Mouse (Mus musculus) liver, embryonic 15.5 days (tissue): ENCODE results near the gene Wscd2. TPM values are rescaled to one million over a fixed set of nuclear protein-coding genes. Genes with fewer than 3 reads are reported as not detected.
"Not testable (repeated sequence)": the region's sequence is repeated elsewhere in the genome, so short reads cannot be mapped to it uniquely, and the experiment has no call there.

ENCODE experiments used
- ATAC-seq: fragments of 200-750 bp; cut with Nextera tagmentation; 2 replicates; pipeline ENCODE4 v1.8.0; 2017; ENCODE audit warnings: moderate number of reproducible peaks, mild to moderate bottlenecking, moderate library complexity; ENCODE audit not compliant: insufficient read depth
- H3K27ac ChIP-seq: fragments of 300-500 bp; sonication (generic); replicated peaks from 2 replicates; pipeline ENCODE4 v1.5.1; 2015; ENCODE audit warnings: mild to moderate bottlenecking, inconsistent platforms
- H3K27me3 ChIP-seq: fragments of 300-500 bp; sonication (generic); 2 replicates; pipeline ENCODE4 v1.6.1; 2015; ENCODE audit warnings: mild to moderate bottlenecking, inconsistent platforms
- H3K36me3 ChIP-seq: fragments of 300-500 bp; sonication (generic); replicated peaks from 2 replicates; pipeline ENCODE4 v1.6.1; 2015; ENCODE audit warnings: moderate library complexity, mild to moderate bottlenecking, inconsistent platforms
- H3K4me1 ChIP-seq: fragments of 300-500 bp; sonication (generic); replicated peaks from 2 replicates; pipeline ENCODE4 v1.6.1; 2015; ENCODE audit warnings: inconsistent platforms
- H3K4me2 ChIP-seq: fragments of 300-500 bp; sonication (generic); 2 replicates; pipeline ENCODE4 v1.6.1; 2015; ENCODE audit warnings: moderate library complexity, mild to moderate bottlenecking, inconsistent platforms
- H3K4me3 ChIP-seq: fragments of 300-500 bp; sonication (generic); replicated peaks from 2 replicates; pipeline ENCODE4 v1.5.1; 2015; ENCODE audit warnings: mild to moderate bottlenecking, inconsistent platforms
- H3K9ac ChIP-seq: fragments of 300-500 bp; sonication (generic); 2 replicates; pipeline ENCODE4 v1.6.1; 2015; ENCODE audit warnings: moderate library complexity, mild to moderate bottlenecking, inconsistent platforms
- H3K9me3 ChIP-seq: fragments of 300-500 bp; sonication (generic); replicated peaks from 2 replicates; pipeline ENCODE4 v1.6.1; 2016; ENCODE audit warnings: inconsistent platforms
- WGBS: fragments of 180-500 bp; shearing (Covaris S2); methylation state at CpG from one replicate; pipeline ENCODE4 v1.1.7; 2015; ENCODE audit warnings: mixed read lengths; ENCODE audit not compliant: insufficient replicate concordance; 5-methylcytosine and 5-hydroxymethylcytosine counted together
- polyA plus RNA-seq: library from polyadenylated mRNA; unstranded; fragments of >200 nt; fragmentation: Nextera tagmentation; extraction: Ambion mirVana; gene quantifications from 2 replicates; pipeline ENCODE4 v1.2.1, GENCODE M21; 2015

The Wscd2 gene
- polyA plus RNA-seq, 1 experiment from 2014 or later = 0.15 TPM

DNA sequence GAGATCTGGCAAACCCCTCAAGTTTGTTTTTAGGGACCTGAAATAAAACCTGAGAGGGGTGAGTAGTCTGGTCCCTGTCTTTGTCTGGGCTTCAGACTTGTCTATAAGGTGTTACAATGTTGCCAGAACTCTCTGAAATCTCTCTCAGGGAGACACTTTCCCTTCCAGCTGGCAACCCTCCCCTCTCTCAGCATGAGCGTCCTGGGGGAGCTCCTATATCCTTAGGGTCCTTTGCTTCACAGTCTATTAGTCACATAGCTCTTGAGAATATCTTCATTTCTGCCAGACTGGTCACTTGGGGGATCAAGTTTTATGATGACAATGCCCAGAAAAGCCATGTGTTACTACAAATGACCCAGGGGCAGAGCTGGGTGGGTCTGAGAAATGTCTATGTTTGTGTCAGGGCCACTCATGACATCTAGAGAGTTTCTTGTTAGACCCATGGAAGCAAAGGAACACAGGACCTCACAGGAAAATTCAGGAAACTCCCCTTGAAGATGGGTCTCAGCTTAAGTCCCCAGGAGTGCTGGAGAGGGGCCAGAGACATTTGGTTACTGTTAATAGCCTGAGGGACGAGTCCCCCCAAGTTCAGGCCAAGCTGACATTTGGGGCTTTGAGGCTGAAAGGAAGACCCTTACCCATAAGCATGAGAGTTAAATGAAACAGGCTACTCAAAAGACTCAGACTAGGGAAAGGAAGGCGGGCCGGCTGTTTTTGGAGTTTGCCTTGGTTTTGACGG lies 93.5 kb downstream of the Wscd2 start:
- no peaks in the 10 kb centered on the region for H3K27me3 ChIP-seq
- H3K9ac ChIP-seq = no peak overlapping the region
- H3K9me3 ChIP-seq = no peaks in the 10 kb centered on the region
- no peak overlapping the region for H3K4me2 ChIP-seq
- H3K27ac ChIP-seq = no peak overlapping the region
- ATAC-seq = no peak
- H3K36me3 ChIP-seq = no peaks in the 10 kb centered on the region
- no peaks in the 10 kb centered on the region for H3K4me1 ChIP-seq
- H3K4me3 ChIP-seq = no peak overlapping the region
- WGBS = 47% methylated on average over 5 of the region's 5 CpGs

DNA sequence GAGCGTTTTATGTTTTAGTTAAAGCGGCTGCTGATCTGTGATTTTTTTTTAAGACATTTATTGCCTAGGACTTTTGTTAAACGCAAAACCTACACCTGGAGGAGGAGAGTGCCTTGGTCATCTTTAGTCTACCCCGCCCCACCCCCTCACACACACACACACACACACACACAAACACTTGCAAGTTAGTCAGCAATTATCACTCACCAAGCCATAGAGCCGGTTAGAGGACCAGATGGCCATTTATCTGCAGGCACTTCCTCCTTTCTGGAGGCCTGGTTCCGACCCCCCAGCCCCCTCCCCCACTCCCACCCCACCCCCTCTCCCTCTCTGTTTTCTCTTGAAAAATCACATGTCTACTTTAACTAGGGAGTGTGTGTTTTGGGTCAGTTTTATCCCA lies 94.3 kb downstream of the Wscd2 start:
- no peaks in the 10 kb centered on the region for H3K36me3 ChIP-seq
- H3K27ac ChIP-seq = no peak overlapping the region
- no peaks in the 10 kb centered on the region for H3K9me3 ChIP-seq
- no peak overlapping the region for H3K4me2 ChIP-seq
- no peaks in the 10 kb centered on the region for H3K4me1 ChIP-seq
- 19% methylated on average over 6 of the region's 6 CpGs for WGBS
- no peak overlapping the region for H3K4me3 ChIP-seq
- no peaks in the 10 kb centered on the region for H3K27me3 ChIP-seq
- no peak for ATAC-seq
- H3K9ac ChIP-seq = no peak overlapping the region

DNA sequence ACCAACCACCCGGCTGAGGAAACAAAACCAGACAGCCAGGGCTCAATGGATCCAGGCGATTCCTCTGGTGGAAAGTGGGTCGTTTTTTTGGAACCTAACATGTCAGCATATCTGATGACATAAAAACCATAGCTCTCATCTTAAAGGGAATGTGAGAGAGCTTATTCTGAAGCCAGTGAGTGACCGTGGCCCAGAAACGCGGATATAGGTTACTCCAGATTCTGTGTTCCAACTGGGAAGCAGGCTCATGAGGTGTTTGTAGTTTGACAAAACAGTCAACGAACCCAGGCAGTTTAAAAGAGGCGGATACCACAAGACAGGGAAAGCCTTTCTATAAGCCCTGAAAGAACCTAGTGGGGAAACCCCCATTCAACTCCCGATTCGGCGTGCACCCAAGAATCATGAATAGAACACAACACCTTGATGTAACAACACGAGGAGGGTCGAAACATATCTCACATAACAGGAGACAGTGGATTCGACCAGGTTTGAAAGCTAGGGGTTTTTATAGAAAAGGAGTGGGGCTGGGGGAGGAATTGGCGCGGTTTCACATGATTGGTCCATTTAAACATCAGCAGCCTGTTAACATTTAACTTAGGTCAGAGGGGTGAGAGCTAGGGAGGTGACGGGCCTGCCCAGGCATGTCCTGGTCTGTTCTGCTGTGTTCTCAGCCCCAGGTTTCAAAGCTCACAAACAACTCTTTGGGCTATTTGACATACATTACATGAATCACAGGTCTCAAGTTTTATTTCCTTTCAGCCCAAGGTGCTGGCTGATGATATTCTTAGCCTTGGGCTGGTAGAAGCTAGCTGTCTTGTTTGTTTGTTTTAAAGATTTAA lies 95.7 kb downstream of the Wscd2 start:
- not testable (repeated sequence) for H3K9me3 ChIP-seq, H3K27ac ChIP-seq, H3K4me2 ChIP-seq, H3K9ac ChIP-seq, ATAC-seq, H3K4me1 ChIP-seq, H3K27me3 ChIP-seq, H3K36me3 ChIP-seq, H3K4me3 ChIP-seq
- 59% methylated on average over 17 of the region's 17 CpGs for WGBS

DNA sequence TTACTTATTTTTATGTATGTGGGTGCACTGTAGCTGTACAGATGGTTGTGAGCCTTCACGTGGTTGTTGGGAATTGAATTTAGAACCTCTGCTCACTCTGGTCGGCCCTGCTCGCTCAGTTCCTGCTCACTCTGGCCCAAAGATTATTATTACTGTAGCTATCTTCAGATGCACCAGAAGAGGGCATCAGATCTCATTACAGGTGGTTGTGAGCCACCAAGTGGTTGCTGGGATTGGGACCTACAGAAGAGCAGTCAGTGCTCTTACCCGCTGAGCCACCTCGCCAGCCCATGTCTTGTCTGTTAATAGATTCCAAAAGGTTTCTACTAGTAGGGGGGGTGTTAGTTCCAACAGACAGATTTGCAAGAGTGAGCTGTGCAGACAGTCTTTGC lies 96.3 kb downstream of the Wscd2 start:
- H3K9ac ChIP-seq, H3K9me3 ChIP-seq, H3K36me3 ChIP-seq, H3K4me3 ChIP-seq, H3K4me1 ChIP-seq, H3K4me2 ChIP-seq, ATAC-seq, H3K27ac ChIP-seq, H3K27me3 ChIP-seq: not testable (repeated sequence)
- 44% methylated on average over 5 of the region's 5 CpGs for WGBS

DNA sequence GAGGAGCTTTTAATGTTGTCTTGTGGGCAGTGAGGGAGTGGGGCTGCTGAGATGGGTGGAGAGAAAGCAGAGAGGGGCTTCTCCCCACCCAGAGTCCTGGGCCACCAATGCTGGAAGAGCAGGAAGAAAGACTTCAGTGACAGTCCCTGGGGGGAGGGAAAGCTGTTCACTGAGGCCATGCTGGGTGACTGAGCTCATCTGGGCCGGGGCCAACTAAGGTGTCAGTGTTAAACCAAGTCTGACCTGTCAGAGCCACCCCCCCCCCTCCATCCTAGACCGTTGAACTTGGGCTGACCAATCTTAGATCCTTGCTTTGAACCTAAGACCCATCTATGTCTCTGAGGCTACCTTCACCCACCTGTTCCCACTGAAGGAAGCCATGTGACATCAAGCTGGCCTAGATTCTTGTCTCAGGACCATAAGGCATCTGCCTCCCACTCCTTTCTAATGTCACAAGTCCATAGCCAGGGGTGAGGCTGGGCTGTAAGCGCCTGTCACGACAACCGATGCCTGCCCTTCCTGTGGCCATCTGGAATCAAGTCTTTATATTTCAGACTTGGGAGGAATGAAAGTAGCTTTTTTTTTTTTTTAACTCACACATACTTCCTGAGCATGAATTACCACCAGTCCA lies 100.0 kb downstream of the Wscd2 start:
- Histone ChIP-seq H3K27me3 (no peaks in the 10 kb centered on the region), H3K9ac (no peak overlapping the region), H3K4me3 (no peak overlapping the region), H3K27ac (no peak overlapping the region), H3K9me3 (no peaks in the 10 kb centered on the region), H3K36me3 (no peaks in the 10 kb centered on the region), H3K4me1 (no peaks in the 10 kb centered on the region), H3K4me2 (no peak overlapping the region)
- WGBS = 53% methylated on average over 5 of the region's 5 CpGs
- ATAC-seq = no peak

DNA sequence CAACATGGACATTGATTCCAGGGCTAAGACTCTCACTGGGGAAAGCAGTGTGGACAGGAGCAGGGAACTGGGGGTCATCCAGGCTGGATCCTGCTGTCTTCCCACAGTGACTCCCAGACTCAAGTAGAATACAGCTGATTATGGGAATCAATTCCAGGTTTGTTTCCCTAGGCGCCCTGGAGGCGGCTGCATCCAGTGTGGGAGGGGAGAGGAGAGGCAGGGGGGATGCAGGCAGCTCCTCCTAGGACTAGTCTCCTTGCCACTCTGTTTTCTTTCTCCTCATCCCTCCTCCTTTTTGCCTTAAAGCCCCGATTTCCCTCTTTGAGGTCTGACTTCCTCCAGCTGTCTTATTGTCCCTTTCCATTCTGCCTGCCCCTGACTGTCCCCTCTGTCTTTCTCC lies 101.0 kb downstream of the Wscd2 start:
- no peak overlapping the region for H3K9ac ChIP-seq
- H3K4me3 ChIP-seq = no peak overlapping the region
- 30% methylated on average over 3 of the region's 3 CpGs for WGBS
- no peaks in the 10 kb centered on the region for H3K9me3 ChIP-seq
- H3K27ac ChIP-seq = no peak overlapping the region
- no peaks in the 10 kb centered on the region for H3K4me1 ChIP-seq
- H3K36me3 ChIP-seq = no peaks in the 10 kb centered on the region
- H3K27me3 ChIP-seq = no peaks in the 10 kb centered on the region
- no peak overlapping the region for H3K4me2 ChIP-seq
- no peak for ATAC-seq

DNA sequence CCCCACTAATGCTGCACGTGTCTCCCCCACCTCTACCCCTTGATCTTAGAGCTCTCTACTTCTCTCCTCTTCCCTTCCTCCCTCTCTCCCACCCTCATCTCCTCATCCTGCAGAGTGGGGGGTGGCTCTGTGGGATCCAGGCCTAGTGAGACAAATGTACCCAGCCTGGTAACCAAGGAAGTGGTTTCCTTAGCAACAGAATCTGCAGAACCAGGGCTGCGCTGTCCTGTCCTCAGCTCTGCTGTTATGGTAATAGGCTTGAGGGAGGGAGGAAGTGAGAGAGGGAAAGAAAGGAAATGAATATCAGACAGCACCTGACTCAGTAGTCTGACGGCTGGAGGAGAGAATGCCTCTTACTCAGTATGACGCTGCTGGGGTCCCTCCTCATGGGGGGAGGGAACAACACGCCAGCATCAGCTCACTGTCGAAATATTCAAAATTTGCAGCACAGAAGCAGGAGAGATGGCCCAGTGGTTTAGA lies 101.7 kb downstream of the Wscd2 start:
- WGBS = 10% methylated on average over 6 of the region's 6 CpGs
- Histone ChIP-seq H3K27ac (no peak overlapping the region), H3K4me3 (no peak overlapping the region), H3K4me2 (no peak overlapping the region), H3K36me3 (no peaks in the 10 kb centered on the region), H3K27me3 (no peaks in the 10 kb centered on the region), H3K4me1 (no peaks in the 10 kb centered on the region), H3K9me3 (no peaks in the 10 kb centered on the region), H3K9ac (no peak overlapping the region)
- no peak for ATAC-seq

DNA sequence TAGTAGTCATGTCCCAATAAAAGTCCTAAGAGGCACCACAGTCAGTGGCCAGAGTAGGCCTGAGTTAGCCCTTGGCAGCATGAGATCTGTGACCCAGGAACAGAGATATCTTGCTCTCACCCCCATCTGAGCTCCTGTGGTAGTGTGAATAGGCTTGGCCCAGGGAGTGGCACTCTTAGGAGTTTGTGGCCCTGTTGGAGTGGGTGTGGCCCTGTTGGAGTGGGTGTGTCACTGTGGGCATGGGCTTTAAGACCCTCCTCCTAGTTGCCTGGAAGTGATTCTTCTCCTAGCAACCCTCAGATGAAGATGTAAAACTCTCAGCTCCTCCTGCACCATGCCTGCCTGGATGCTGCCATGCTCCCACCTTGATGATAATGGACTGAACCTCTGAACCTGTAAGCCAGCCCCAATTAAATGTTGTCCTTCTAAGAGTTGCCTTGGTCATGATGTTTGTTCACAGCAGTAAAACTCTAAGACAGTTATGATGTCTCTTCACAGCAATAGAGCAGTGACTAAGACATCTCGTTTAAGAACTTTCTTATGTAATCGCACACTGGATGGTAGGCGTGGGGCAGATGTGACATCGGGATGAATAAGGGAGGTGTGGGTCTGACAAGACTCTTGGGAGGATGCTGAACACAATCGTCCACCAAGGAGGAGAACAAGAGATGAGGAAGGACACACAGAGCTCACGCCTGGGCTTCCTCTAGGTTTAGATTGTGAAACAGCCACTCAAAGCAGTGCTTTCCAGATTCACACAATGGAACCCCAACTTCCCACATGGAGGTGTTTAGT lies 104.0 kb downstream of the Wscd2 start:
- Histone ChIP-seq H3K9me3 (no peaks in the 10 kb centered on the region), H3K4me3 (no peak overlapping the region), H3K4me2 (no peak overlapping the region), H3K9ac (no peak overlapping the region), H3K27me3 (no peaks in the 10 kb centered on the region), H3K4me1 (no peaks in the 10 kb centered on the region), H3K36me3 (no peaks in the 10 kb centered on the region), H3K27ac (no peak overlapping the region)
- no peak for ATAC-seq
- WGBS = 47% methylated on average over 6 of the region's 6 CpGs

DNA sequence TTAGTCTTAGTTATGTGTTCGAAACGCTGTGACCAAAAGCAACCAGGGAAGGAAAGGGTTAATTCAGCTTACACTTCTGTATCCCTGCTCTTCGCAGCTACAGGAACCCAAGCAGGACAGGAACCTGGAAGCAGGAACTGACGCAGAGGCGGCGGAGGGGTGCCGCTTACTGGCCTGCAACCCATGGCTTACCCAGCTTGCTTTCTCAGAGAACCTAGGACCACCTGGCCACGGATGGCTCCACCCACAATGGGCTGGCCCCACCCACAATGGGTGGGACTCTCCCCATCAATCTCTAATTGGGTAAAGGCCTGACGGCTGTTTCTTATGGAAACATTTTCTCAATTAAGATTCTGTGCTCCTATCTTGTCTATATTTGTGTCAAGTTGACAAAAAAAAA lies 106.1 kb downstream of the Wscd2 start:
- Histone ChIP-seq H3K9me3 (no peaks in the 10 kb centered on the region), H3K27ac (no peak overlapping the region), H3K9ac (no peak overlapping the region), H3K4me3 (no peak overlapping the region), H3K36me3 (no peaks in the 10 kb centered on the region), H3K4me2 (no peak overlapping the region), H3K27me3 (no peaks in the 10 kb centered on the region), H3K4me1 (no peaks in the 10 kb centered on the region)
- ATAC-seq = no peak
- WGBS = 72% methylated on average over 9 of the region's 9 CpGs

DNA sequence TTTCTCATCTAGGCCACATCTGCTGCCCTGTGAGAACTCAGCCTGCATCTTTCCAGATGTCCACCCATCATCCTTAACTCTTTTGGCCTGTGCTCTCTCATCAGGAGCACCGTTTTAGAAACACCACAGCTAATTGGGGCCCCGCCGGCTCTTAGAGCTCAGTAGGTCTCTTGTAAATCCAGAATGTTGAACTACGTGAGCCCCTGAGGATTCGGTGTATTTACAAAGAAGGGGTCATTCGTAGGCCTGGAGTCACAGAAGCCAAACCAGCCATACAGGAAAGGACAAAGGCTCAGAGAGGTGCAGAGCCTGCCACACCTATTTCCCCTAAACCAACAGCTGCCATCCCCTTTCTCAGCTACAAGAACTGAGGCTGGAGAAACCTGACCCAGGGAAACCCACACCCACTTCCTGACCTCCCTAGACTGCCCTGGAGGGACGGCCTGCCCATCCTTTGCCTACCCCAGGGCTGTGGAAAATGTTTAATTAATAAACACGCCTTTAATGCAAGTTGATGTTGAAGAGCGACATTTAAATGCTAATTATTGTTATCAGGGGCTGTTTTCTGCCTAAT lies 106.7 kb downstream of the Wscd2 start:
- no peak for ATAC-seq
- Histone ChIP-seq H3K4me3 (no peak overlapping the region), H3K9ac (no peak overlapping the region), H3K36me3 (no peaks in the 10 kb centered on the region), H3K4me1 (no peaks in the 10 kb centered on the region), H3K27me3 (no peaks in the 10 kb centered on the region), H3K27ac (no peak overlapping the region), H3K4me2 (no peak overlapping the region), H3K9me3 (no peaks in the 10 kb centered on the region)
- WGBS = 56% methylated on average over 9 of the region's 9 CpGs
